Mouse (Mus musculus) ES-Bruce4 (cell line): ENCODE data around the gene Lims1.

Experiments
- CTCF ChIP-seq: IDR thresholded peaks from one replicate; pipeline ENCODE4 v1.8.1; 2011; ENCODE audit warnings: low read depth, low read length
- POLR2A ChIP-seq: IDR thresholded peaks from one replicate; pipeline ENCODE4 v1.8.1; 2011; ENCODE audit warnings: low read length; ENCODE audit not compliant: insufficient read depth

GRCm38 (mm10) chr10:58379699-58380098 lies 56.4 kb downstream of the Lims1 start:
- no peak for TF ChIP-seq POLR2A
- no peak for TF ChIP-seq CTCF
